Mouse (Mus musculus): ENCODE measurements around the gene Padi6.

DNA sequence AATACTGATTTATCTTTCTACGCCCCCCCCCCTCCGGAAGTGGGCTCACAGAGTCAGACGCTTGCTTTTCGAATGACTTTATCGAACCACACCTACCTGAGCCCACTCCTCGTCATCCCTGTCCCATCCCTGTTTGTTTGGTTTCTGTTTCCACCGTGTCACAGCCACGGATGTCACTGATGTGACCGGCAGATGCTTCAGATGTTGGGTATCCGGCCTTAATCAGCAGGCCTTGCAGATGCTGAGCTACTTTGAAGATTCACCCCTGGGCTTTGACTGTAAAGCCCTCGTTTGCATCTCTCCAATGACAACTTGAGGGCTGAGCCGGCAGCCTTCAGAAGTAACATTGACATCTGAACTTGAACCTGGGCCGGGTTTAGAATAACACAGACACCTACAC, 34.2 kb upstream of the Padi6 start:
- no peak for TF ChIP-seq POLR2A (IDR thresholded peaks at IDR 0.05; ENCODE audit: low read depth, low read length)
- TF ChIP-seq CTCF (IDR thresholded peaks at IDR 0.05; ENCODE audit: borderline replicate concordance, insufficient read depth, low read length): no peak
